Mouse (Mus musculus) ES-E14 (cell line): ENCODE data around the gene Rad9a.

ENCODE experiments used
- CHD2 ChIP-seq: IDR thresholded peaks from 2 replicates; pipeline ENCODE4 v1.6.1; 2014; ENCODE audit warnings: mild to moderate bottlenecking, low read depth, low read length, inconsistent platforms
- HCFC1 ChIP-seq: IDR thresholded peaks from 2 replicates; pipeline ENCODE4 v1.6.1; 2012; ENCODE audit warnings: low read length, inconsistent platforms, borderline replicate concordance; ENCODE audit not compliant: insufficient read depth
- MAFK ChIP-seq: IDR thresholded peaks from 2 replicates; pipeline ENCODE4 v1.6.1; 2014; ENCODE audit warnings: mild to moderate bottlenecking, low read depth, low read length, inconsistent platforms; ENCODE audit not compliant: insufficient read depth
- ZC3H11A ChIP-seq: IDR thresholded peaks from 2 replicates; pipeline ENCODE4 v1.6.1; 2012; ENCODE audit warnings: low read depth, mild to moderate bottlenecking, inconsistent platforms, low read length, borderline replicate concordance
- ZNF384 ChIP-seq: IDR thresholded peaks from 2 replicates; pipeline ENCODE4 v1.6.1; 2012; ENCODE audit warnings: low read depth, low read length, inconsistent platforms

DNA sequence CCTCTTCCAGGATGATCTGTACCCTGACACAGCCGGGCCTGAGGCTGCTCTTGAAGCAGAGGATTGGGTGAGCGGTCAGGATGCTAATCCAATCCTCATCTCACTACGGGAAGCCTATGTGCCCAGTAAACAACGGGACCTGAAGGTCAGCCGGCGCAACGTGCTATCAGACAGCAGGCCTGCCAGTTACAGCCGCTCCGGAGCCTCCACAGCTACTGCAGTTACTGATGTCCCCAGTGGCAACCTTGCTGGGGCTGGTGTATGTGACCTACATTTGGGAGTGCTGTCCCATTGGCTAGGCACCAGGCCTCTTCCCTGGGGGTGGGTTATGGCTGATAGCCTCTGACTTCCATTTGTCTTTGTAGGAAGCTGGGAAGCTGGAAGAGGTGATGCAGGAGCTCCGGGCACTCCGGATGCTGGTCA lies 48.2 kb downstream of the Rad9a start, which contains the start of gene Ptprcap:
- TF ChIP-seq ZNF384 (no peak), MAFK (no peak), ZC3H11A (no peak), HCFC1 (no peak), CHD2 (no peak)
